Mouse (Mus musculus) adrenal gland (tissue): Measurements from ENCODE around the gene Ptprg.
"Not testable (repeated sequence)": the region's sequence is repeated elsewhere in the genome, so short reads cannot be mapped to it uniquely, and the experiment has no call there.

Source experiments
- intact Hi-C: fragments of 180-260 bp; cut with DNase I; formaldehyde crosslinking; loops from one replicate; pipeline ENCODE4 v1.15.1; 2025

Gene Ptprg

GRCm38 (mm10) chr14:12036530-12037283 lies 483.4 kb downstream of the Ptprg start:
- intact Hi-C loops, result no loop called here

- intact Hi-C loops, result no loop called here
Observed at GRCm38 (mm10) chr14:12039743-12040142, 486.4 kb downstream of the Ptprg start.

DNA sequence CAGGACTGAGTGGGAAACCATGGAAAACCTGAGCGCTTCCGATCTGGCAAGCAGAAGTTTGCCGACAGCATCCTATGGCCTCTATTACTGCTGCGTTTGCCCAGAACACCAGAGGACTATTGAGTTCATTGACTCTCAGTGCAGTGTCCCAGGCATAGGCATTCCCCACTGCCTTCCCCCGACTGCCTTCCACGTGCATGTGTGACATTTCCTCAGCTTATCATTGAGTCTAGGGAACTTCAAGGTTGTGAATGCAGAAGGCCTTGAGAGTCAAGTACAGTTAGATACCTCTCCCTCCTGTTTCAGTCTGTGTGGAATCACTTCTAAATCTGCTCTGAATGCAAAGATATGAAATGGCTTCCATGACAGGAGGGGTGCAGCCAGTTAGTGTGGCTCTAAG lies 488.2 kb downstream of the Ptprg start:
- intact Hi-C loops, result no loop called here

DNA sequence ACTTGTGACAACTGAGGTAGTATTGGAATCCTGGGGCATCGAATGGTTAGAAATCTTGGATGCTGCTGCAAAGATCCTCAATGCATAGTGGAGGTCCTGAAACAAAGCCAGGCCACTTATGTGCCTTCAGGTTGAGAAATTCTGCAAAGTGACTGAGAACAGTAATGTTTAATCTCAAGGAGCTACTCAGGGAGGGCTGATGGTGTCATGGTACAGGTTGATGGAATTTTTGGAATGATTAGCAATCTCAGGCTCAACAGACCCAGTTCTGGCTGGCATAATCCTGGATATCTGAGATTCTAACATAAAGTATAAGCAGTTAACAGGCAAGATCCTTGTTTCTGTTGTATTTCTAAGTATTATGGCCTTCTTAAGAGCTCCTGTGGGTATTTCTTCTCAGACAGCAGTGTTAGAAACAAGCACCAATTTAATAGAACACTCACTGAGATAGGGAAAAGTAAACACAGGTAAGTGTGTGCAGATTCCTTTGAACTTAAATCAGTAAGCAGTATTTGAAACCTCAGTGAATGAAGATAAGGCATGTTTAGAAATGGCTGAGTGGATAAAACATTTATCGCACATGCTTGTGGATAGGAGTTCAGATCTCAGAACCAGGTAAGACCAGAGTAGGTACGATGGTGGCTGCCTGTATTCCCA lies 493.0 kb downstream of the Ptprg start:
- intact Hi-C loops, result no loop called here

DNA sequence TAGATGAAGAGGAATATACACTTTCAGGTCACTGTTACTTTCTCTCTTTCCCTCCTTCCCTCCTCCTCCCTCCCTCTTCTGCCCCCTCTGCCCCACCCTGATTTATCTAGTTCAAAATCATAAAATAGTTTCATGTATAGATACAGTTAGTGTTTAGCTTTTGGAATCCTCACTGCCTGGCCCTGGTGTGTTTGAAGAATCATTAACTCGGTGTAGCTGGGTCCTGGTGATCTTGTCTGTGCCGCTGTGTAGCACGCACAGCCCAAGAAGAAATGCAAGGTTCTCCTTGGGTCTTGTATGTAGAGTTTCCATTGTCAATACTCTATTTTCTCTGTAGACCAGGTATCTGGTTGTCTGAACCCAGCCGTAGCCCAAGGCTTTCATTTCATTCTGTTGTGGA lies 494.3 kb downstream of the Ptprg start:
- intact Hi-C loops, result no loop called here

- intact Hi-C loops, result no loop called here
Observed at GRCm38 (mm10) chr14:12056912-12057524, 503.7 kb downstream of the Ptprg start.

GRCm38 (mm10) chr14:12057856-12058255 lies 504.5 kb downstream of the Ptprg start:
- intact Hi-C loops, result no loop called here

- intact Hi-C loops, result no loop called here
Observed at GRCm38 (mm10) chr14:12059149-12059548, 505.8 kb downstream of the Ptprg start.

DNA sequence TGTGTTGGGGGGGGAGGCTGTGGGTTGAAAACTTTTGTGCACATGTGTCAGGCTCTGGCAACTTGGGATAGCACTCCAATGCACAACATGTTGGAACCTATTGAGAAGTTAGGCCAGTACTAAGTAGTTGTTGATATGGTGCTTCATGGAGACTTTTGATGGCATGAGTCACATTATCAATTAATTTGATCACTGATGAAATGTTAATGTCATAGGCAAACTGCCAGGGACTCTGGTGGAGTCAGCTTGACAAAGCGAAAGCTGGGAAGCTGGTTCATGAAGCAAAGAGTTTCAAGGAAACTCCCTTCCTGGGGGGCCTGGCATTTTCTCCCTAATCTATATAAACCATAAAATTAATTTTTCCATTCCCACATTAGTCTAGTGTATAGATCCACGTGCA lies 508.0 kb downstream of the Ptprg start:
- intact Hi-C loops, result not testable (repeated sequence)

DNA sequence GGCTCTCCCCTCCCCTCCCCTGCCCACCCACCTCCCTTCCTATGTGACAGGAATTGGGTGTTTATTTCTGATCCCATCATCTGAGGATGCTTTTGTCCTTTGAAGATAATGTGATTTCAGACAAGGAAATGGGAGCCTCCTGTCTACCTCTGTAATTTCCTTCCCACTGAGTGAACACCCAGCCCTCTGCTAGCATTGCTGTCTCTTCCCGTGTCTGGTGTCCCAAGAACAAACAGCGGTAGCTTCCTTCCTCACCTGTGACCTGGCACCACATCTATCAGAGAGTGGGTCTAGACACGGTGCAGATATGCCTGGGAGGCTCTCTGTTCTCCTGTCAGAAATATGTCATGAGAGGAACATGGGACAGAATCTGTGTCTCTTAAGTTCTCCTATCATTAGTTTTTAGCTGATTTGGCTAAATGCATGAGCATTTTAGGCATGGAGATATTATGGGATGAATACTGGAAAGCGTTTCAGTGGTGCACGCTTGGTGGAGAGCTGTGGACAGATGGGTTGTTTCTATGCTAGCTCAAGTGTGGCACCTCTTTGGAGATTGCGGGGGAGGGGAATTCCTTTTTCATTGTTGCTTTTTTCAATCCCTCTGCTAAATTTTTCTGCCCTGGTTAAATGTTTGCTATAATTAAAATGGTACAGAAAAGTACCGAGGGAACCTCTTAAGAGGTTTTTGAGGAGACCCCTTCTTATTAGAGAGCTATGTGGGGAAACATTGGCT lies 509.5 kb downstream of the Ptprg start:
- intact Hi-C loops, result no loop called here

DNA sequence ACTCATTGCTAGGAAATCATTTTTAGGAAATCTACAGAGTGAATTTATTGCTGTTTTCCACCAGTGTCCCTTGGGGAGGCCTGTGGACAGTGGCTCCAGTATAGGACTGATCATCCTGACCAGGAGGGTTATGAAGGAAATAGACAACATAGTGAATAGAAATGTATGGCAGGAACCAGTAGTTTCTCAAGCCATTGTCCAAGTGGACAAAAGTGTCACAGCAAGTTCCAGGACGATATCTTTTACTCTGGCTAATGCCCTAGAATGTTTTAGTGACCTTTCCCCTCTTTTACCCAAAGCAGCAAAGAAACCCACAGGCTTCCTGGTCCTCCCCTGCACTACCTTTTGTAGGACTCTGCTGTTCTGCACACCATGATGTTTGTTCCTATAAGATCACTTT lies 511.7 kb downstream of the Ptprg start:
- intact Hi-C loops, result no loop called here

DNA sequence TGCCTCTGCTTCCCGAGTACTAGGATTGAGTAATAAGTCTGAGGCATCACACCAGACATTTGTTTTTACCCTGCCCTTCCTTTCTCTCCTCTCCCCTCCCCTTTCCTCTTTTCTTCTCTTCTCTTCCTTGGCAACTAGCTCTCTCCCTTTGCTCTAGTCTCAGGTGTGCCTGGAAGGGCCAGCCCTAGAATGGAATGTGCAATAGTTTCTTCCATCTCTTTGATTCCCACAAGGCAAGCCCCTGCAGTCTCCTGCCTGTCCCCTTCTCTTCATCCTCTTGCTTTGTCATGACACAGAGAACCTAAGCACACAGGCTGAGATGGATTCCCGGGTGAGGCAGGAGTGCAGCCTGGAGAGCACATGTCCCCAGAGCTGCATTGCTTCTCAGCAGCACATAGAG lies 512.4 kb downstream of the Ptprg start:
- intact Hi-C loops, result no loop called here

GRCm38 (mm10) chr14:12069707-12070106 lies 516.4 kb downstream of the Ptprg start:
- intact Hi-C loops, result no loop called here

- intact Hi-C loops, result no loop called here
Observed at GRCm38 (mm10) chr14:12070361-12070760, 517.0 kb downstream of the Ptprg start.

- intact Hi-C loops, result no loop called here
Observed at GRCm38 (mm10) chr14:12070856-12071465, 517.6 kb downstream of the Ptprg start.

DNA sequence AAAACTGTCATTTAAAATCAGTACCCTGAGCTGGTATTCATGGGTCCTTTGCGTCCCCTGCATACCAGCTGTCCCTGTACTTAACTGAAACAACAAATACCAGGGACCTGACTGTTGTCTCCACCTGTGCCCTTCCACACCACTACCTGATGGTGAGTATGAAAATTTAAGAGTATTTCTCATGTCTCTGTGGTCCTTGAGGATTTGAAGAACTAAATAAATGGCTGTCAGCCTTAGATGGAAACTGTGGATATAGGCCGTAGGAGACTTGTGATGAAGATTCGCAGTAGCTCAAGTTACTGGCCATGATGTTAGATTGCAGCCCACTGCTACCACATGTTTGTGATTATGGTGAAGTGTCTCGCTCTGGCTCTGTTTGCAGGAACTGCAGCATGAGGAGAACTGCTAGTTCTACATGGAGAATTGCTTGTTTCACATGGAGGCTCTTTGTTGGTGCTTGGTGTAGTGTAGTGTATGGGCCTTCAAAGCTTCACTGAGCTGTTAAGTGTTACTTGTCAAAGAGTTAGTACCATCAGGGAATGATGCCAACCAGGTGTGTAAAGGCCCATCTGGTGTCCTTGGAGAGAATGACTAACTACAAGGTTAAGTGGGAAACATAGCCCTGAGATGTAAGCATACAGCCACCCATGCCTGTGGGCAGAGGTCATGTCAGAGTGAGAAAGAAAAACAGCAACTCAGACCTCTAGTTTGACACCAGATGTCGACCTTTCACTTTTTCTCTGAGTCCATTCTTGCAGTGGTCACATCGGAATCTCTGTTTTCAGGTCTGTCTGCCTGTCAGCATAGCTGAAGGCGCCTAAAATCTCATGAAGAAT lies 518.9 kb downstream of the Ptprg start:
- intact Hi-C loops, result no loop called here

DNA sequence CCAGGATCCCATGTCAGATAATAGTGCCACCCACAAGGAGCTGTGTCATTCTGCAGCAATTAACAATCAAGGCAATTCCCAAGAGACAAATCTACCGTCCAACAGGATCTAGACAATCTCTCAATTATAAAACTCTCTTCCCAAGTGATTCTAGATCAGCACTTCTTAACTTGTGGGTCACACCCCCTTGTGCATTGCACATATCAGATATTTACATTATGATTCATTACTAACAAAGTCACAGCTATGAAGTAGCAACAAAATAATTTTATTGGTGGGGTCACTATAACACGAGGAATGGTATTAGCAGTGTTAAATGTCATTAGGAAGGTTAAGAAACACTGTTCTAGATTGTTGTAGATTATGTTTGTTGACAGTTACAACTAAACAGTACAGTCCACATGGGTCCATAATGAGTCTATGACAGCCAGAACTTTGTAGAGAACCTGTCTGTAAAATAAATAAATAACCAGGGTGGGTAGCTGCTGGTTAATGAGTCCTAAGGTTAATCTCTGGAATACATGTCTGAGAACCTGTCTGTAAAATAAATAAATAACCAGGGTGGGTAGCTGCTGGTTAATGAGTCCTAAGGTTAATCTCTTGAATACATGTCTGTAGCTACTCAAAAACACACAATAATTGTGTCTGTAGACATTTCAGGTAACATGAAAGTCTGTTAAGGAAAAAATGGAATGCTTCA lies 520.2 kb downstream of the Ptprg start:
- intact Hi-C loops, result no loop called here

DNA sequence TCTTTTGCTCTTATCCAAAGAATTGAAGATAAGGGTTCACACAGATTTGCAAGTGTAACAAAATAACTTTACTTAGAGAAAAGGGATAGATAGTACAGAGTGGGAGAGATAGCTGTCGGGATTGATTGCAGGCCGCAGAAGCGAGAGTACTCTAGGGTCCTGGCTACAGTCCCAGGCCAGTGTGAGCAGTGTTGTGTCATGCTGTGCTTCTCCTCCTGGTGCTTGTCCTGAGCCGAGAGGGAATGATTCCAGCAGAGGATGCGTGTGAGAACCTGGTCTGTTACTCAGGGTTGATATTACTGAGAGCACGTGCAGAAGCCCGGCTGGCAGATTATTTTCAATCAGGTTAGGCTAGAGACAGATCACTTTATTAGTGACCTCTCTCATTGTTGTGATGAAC lies 523.9 kb downstream of the Ptprg start:
- intact Hi-C loops, result no loop called here

DNA sequence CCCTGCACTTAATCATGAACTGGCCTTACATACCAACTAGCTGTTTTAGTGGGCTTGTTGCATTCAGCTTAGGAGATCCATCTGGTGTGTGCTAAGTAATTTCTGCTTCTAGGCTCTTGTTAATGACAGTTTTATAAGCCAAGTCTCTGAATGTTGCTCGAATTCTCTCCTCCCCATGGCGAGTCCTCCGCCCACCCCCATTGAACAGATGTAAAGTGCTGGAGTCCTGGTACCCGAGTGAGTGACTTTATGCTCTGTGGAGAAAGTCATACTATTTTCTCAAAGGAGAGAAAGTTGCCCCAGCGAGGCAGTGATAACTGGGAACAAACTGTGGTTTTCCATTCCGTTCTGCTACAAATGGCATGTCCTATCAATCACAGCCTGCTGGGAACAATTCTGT lies 525.9 kb downstream of the Ptprg start:
- intact Hi-C loops, result no loop called here

DNA sequence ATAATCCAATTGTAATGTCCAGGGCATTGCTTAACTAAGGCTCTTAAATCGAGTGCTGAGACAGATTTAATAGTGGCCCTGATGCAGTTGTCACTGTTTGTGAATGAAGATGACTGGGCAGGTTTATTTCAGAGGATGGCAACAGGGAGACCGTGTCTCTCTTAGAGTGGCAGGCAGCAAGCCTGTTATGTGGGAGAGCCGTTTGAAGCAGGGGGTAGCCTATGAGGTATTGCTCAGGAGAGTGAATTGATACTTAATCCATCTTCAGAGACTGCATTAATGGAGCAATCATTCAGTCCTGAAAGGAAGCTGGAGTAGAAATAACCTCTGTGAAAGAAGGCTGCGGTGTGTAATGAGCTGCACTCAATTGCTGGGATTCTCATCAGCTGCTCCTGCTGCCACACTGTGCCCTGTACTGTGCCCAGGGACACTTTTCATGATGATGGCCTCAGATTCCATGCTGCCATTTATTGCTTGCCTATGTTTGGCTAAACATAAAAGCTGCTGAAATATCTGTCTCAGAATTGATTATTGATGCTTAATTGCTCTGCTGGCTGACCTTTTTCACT lies 526.6 kb downstream of the Ptprg start:
- intact Hi-C loops, result no loop called here
